Comparison of ENCODE assay signal across 8 mouse cellular contexts in genomic region chr6:30468684-30469083, GRCm38 (mm10). TPM values are rescaled to one million over a fixed set of nuclear protein-coding genes. Genes with fewer than 3 reads are reported as not detected.
DNase-seq lines count a peak whose midpoint lies in the region; ATAC-seq and TF ChIP-seq lines count a peak whose summit lies in the region.

No protein-coding gene starts in this region.

- no peak for ATAC-seq in heart, embryonic 14.5 days (ENCODE audit: insufficient number of reproducible peaks, insufficient read depth, low FRiP score, low read depth)
- no peak for ATAC-seq in neural tube, embryonic 15.5 days (ENCODE audit: low FRiP score)

- 49% methylated on average over 12 of the region's 12 CpGs for WGBS in heart, embryonic 14.5 days
- WGBS in neural tube, embryonic 15.5 days, result 59% methylated on average over 12 of the region's 12 CpGs

- peak; percentile 30 to 63 (median 62); a peak in 5 of 6 replicates for TF ChIP-seq CTCF in MEL (IDR thresholded peaks at IDR 0.05 in 2 of 3, conservative IDR thresholded peaks at IDR 0.05 in 1 of 3; ENCODE audit: control insufficient read depth in 1 of 3, insufficient read depth in 1 of 3, low read depth in 2 of 3, low read length in 3 of 3, poor library complexity in 1 of 3, severe bottlenecking in 1 of 3)

- H3K9ac ChIP-seq in MEL (ENCODE audit: control insufficient read depth, low read depth, low read length, poor library complexity, severe bottlenecking), result peak overlapping the region; percentile 55
- H3K9ac ChIP-seq in heart, embryonic 14.5 days (ENCODE audit: low read length), result peak overlapping the region; percentile 44; the same call in 1 of the 2 replicates
- H3K9ac ChIP-seq in neural tube, embryonic 15.5 days (replicated peaks), result no peak overlapping the region

- peak overlapping the region; percentile 37 for H3K4me2 ChIP-seq in heart, embryonic 14.5 days (ENCODE audit: low read length)
- no peak overlapping the region for H3K4me2 ChIP-seq in neural tube, embryonic 15.5 days

- peak; percentile 55 to 68 for DNase-seq in layer of hippocampus, postnatal 10 days (ENCODE audit: low spot score in 2 of 2)
- DNase-seq in layer of hippocampus, postnatal 36 days, result no peak
- DNase-seq in MEL (ENCODE audit: low read depth, low spot score), result peak; percentile 80
- DNase-seq in cerebellum, postnatal 36 days, result peak; percentile 63 to 65
- peak; percentile 54 to 81 for DNase-seq in kidney, postnatal 36 days
- DNase-seq in yolk sac, embryonic 10.5 days (ENCODE audit: low spot score), result no peak

- TF ChIP-seq EP300 in MEL (IDR thresholded peaks at IDR 0.05; ENCODE audit: low read depth in 1 of 2, low read length in 2 of 2), result no peak

- H3K4me1 ChIP-seq in MEL (ENCODE audit: control insufficient read depth in 1 of 2, insufficient read depth in 2 of 2, low read length in 2 of 2), result peaks cover 2 to 8% of the 10 kb centered on the region in 2 experiments
- peaks cover 3 to 5% of the 10 kb centered on the region in 2 experiments; a peak in 2 of 4 replicates for H3K4me1 ChIP-seq in heart, embryonic 14.5 days (ENCODE audit: control insufficient read depth in 2 of 2, insufficient read depth in 2 of 2, low read length in 2 of 2)
- peaks cover 13% of the 10 kb centered on the region for H3K4me1 ChIP-seq in neural tube, embryonic 15.5 days

- H3K79me2 ChIP-seq in MEL (ENCODE audit: control insufficient read depth, insufficient read depth, low read length, poor library complexity), result no peaks in the 10 kb centered on the region

- H3K9me3 ChIP-seq in MEL (replicated peaks; ENCODE audit: insufficient read depth, low read length), result no peaks in the 10 kb centered on the region
- H3K9me3 ChIP-seq in heart, embryonic 14.5 days (ENCODE audit: control insufficient read depth, low read length), result no peaks in the 10 kb centered on the region
- no peaks in the 10 kb centered on the region for H3K9me3 ChIP-seq in neural tube, embryonic 15.5 days (replicated peaks)

- TF ChIP-seq POLR2A in MEL (IDR thresholded peaks at IDR 0.05; ENCODE audit: control insufficient read depth in 1 of 2, insufficient read depth in 1 of 2, low read depth in 1 of 2, low read length in 2 of 2, poor library complexity in 1 of 2), result no peak

- H3K27me3 ChIP-seq in MEL (ENCODE audit: control insufficient read depth in 1 of 2, insufficient read depth in 2 of 2, low read length in 2 of 2), result no peaks in the 10 kb centered on the region
- H3K27me3 ChIP-seq in heart, embryonic 14.5 days (ENCODE audit: control insufficient read depth, insufficient read depth, low read length), result no peaks in the 10 kb centered on the region
- H3K27me3 ChIP-seq in neural tube, embryonic 15.5 days (replicated peaks), result no peaks in the 10 kb centered on the region

- TF ChIP-seq RAD21 in MEL (IDR thresholded peaks at IDR 0.05; ENCODE audit: low read depth, low read length), result peak; percentile 37

- H3K4me3 ChIP-seq in MEL (ENCODE audit: control insufficient read depth in 1 of 2, insufficient read depth in 1 of 2, low read depth in 2 of 2, low read length in 2 of 2), result peak overlapping the region; percentile 49 to 54; a peak in 3 of 4 replicates
- H3K4me3 ChIP-seq in heart, embryonic 14.5 days (ENCODE audit: control insufficient read depth in 1 of 2, insufficient read depth in 1 of 2, low read depth in 1 of 2, low read length in 2 of 2), result 0 out of 4 replicates have a peak overlapping the region, but pooled peaks of 1 of the 2 experiments have one; percentile 1
- H3K4me3 ChIP-seq in neural tube, embryonic 15.5 days (replicated peaks), result no peak overlapping the region

- peaks cover 0 to 5% of the 10 kb centered on the region in 2 experiments; a peak in 1 of 4 replicates for H3K36me3 ChIP-seq in MEL (ENCODE audit: control insufficient read depth in 1 of 2, insufficient read depth in 2 of 2, low read length in 2 of 2)
- H3K36me3 ChIP-seq in heart, embryonic 14.5 days (ENCODE audit: control insufficient read depth, insufficient read depth, low read length), result no peaks in the 10 kb centered on the region
- no peaks in the 10 kb centered on the region for H3K36me3 ChIP-seq in neural tube, embryonic 15.5 days

- H3K27ac ChIP-seq in MEL (ENCODE audit: control insufficient read depth, low read depth, low read length), result no peak overlapping the region
- no peak overlapping the region for H3K27ac ChIP-seq in heart, embryonic 14.5 days (replicated peaks in 1 of 2; ENCODE audit: control insufficient read depth in 1 of 2, insufficient read depth in 1 of 2, low read depth in 2 of 2, low read length in 2 of 2)
- H3K27ac ChIP-seq in neural tube, embryonic 15.5 days (replicated peaks), result peak overlapping the region; percentile 25

TF ChIP-seq in MEL, 35 proteins besides CTCF, POLR2A, EP300 and RAD21:
- TF ChIP-seq MYB (IDR thresholded peaks at IDR 0.05; ENCODE audit: low read depth, low read length) (no peak), ZC3H11A (IDR thresholded peaks at IDR 0.05; ENCODE audit: low read depth, low read length) (peak; percentile 31; the same call in 1 of the 2 replicates), RCOR1 (IDR thresholded peaks at IDR 0.05; ENCODE audit: low read depth, low read length) (no peak), SMC3 (IDR thresholded peaks at IDR 0.05; ENCODE audit: low read depth, low read length) (peak; percentile 78), ETS1 (IDR thresholded peaks at IDR 0.05; ENCODE audit: low read depth, low read length) (no peak), ZNF384 (IDR thresholded peaks at IDR 0.05; ENCODE audit: low read depth, low read length) (no peak), SIN3A (IDR thresholded peaks at IDR 0.05; ENCODE audit: low read length) (0 out of 2 replicates have a peak, but pooled peaks have one; percentile 36), MAZ (IDR thresholded peaks at IDR 0.05; ENCODE audit: low read depth, low read length) (no peak), NRF1 (IDR thresholded peaks at IDR 0.05; ENCODE audit: insufficient read depth, low read depth, low read length, poor library complexity, severe bottlenecking) (no peak)

RNA-seq across cellular contexts. Expression of gene Tmem209, which starts 40.9 kb away (rescaled TPM):
- total RNA-seq in layer of hippocampus, postnatal 10 days (2021), result 10 to 100 TPM; 16.2 to 19.4 TPM
- 10 to 100 TPM; 19.2 to 25.2 TPM for total RNA-seq in layer of hippocampus, postnatal 36 days (2021)
- 25.4 and 26.1 TPM in 2 replicates for total RNA-seq in MEL (2012; rRNA removed)
- polyA plus RNA-seq in MEL (2012; ENCODE audit: insufficient read depth in 1 of 2, insufficient read length in 2 of 2, low read depth in 1 of 2, low replicate concordance in 2 of 2, missing spikeins in 1 of 2), result 10 to 100 TPM; 35.9 to 93.4 TPM
- polyA plus RNA-seq in heart, embryonic 14.5 days (2014; fragmentation: Nextera tagmentation; extraction: Ambion mirVana), result 25.4 and 26.3 TPM in 2 replicates
- 21.1 and 29.6 TPM in 2 replicates for polyA plus RNA-seq in neural tube, embryonic 15.5 days (2015; fragmentation: Nextera tagmentation; extraction: Ambion mirVana)

RNA-seq across cellular contexts. Expression of gene Ssmem1, which starts 41.0 kb away (rescaled TPM):
- total RNA-seq in layer of hippocampus, postnatal 10 days (2021), result 1 to 10 TPM in 1 of 2 experiments, under 1 TPM in 1; 0.83 to 1.1 TPM
- total RNA-seq in layer of hippocampus, postnatal 36 days (2021), result 1 to 10 TPM in 1 of 2 experiments, under 1 TPM in 1; 0.70 to 1.2 TPM
- 0.08 TPM in 1 of 2 replicates, not detected in the other for total RNA-seq in MEL (2012; rRNA removed)
- polyA plus RNA-seq in MEL (2012; ENCODE audit: insufficient read depth in 1 of 2, insufficient read length in 2 of 2, low read depth in 1 of 2, low replicate concordance in 2 of 2, missing spikeins in 1 of 2), result under 1 TPM in 1 of 2 experiments, not detected in 1; 0.13 TPM
- not detected in 2 replicates for polyA plus RNA-seq in heart, embryonic 14.5 days (2014; fragmentation: Nextera tagmentation; extraction: Ambion mirVana)
- not detected in 2 replicates for polyA plus RNA-seq in neural tube, embryonic 15.5 days (2015; fragmentation: Nextera tagmentation; extraction: Ambion mirVana)

Comparison
In these comparisons a context has a peak if more than half of its experiments do, and no peak if none do; other contexts are left out.
1. DNase-seq: peak in layer of hippocampus, postnatal 10 days (2 of 2), MEL (single experiment), cerebellum, postnatal 36 days (2 of 2) and kidney, postnatal 36 days (2 of 2); none in layer of hippocampus, postnatal 36 days (0 of 2) and yolk sac, embryonic 10.5 days (single experiment).